Mouse (Mus musculus): ENCODE data around the gene Gmcl1. TPM values are rescaled to one million over a fixed set of nuclear protein-coding genes. Genes with fewer than 3 reads are reported as not detected.

Gene Gmcl1
- total RNA-seq (2021) = 1 to 10 TPM; 3.4 to 3.8 TPM
- long read RNA-seq, experiment 1, transcript Gmcl1-201 (14 exons, 2,949 nt) = major isoform, 8 of 12 reads
- long read RNA-seq, experiment 1, partial matches to known transcripts = 1 of 12 reads
- long read RNA-seq, experiment 1, other reads (novel, unspliced or antisense) = 2 of 12 reads
- long read RNA-seq, experiment 2, transcript Gmcl1-201 (14 exons, 2,949 nt) = major isoform, 8 of 10 reads
- long read RNA-seq, experiment 2, partial matches to known transcripts = 0 of 10 reads
- long read RNA-seq, experiment 2, other reads (novel, unspliced or antisense) = 2 of 10 reads

DNA sequence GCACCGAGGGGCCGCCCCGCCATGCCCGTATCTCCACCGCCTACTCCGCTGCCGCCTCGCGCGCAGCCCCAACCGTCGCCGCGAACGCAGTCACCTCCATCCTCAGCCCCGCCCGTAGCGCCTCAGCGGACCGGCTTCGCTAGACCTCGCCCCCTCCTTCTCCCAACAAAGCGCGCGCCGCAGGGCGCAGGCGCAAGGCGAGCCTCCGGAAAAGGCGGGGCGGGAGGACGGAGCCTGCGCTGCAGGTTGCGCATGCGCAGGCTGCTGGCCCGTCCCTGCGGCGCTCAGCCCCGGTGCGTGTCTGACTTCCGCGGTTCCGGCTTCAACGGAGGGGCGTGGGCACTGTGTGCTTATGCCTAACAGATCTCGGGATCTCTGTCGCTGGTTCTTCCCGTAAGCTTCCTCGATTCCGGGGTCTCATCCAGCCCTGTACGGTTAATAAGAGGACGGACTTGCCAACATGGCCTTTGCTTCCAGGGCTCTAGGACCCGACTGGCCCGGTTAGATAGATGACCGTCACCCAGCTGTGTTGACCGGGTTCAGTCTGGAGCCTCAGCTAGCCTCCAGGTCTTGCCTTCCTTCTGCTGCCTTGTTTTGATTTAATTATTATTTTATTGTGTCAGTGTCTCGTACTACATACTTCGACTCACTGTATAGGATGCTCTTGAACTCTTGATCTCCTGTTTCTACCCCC lies at the start of gene Gmcl1:
Gmcl1 (minus strand) TSS at position 201 of the 694 bp plus-strand sequence.
- DNase-seq = peak; percentile 96
- intact Hi-C loops (cut with DNase I; ENCODE audit: low total_unique reads) = no loop called here

DNA sequence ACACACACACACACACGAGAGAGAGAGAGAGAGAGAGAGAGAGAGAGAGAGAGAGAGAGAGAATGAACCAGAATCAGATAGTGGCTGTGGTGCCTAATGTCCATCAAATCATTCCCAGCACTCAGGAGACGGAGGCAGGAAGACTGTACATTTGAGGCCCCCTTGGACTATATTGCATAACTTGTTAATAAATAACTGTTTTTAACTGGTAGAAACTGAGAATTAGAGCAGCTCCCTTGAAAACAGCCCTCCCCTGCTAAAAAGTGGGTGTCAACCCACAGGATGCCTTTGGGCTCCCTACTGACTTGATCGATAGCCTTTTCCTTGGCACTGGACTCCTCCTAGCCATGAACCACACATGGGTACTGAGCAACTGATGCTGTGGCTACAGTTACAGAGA lies 49.2 kb upstream of the Gmcl1 start:
- no peak for DNase-seq
- intact Hi-C loops (cut with DNase I; ENCODE audit: low total_unique reads) = no loop called here

DNA sequence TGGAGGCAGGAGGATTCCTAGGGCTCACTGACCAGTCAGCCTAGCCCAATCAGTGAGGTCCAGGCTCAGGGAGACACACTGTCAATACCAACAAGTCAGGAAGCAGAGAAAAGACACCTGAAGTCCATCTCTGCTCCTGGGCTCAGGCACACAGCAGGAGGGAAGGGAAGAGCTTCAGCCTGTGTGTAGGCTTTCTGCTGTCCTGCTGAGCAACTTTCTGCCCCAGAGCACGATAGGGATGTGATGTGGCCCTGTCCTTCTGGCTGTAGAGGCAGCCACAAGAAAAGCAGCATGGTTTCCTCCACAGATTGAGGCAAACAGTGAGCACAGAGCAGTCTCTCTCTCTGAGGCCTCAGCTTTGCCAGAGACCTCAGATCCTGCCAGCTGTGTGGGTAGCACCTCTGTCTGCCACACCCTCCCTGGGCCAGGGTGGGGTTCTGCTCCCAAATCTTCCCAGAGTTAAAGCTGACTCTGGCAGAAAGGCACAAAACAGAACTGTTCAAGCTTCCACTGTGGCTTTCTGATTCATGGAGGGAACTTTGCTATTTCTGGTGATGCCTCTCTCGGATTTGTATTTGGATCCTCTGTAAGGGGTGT lies 48.3 kb upstream of the Gmcl1 start:
- intact Hi-C loops (cut with DNase I; ENCODE audit: low total_unique reads) = no loop called here
- no peak for DNase-seq

DNA sequence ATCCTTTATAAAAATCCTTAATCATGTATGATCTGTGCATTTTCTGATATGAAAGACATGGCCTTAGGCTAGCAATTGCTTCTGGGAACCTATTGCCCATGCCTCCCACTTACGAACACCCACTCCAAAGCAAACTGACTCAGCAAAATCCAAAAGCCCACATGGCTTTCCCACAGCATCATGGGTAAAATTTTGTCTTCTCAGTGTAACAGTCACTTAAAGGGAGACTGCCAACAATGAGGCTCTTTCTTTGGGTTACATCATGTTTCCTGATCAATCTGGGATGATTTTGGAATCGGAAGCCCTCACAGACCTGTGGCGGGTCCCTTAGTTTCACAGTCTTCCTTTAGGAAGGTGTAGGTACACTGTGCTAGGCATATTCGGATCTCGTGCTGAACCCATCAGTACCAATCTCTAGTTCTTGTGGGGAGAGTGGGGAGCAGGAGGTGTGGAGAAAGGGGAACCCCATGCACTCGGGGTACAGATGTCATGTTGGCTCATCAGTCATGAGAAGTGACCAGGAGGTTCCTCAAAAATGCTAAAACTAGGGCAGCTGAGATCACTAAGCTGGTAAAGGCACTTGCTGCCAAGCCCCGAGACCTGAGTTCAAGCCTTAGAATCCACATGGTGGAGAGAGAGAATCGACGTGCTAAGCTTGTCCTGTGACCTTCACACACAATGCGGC lies 45.9 kb upstream of the Gmcl1 start:
- intact Hi-C loops (cut with DNase I; ENCODE audit: low total_unique reads) = no loop called here
- DNase-seq = no peak

DNA sequence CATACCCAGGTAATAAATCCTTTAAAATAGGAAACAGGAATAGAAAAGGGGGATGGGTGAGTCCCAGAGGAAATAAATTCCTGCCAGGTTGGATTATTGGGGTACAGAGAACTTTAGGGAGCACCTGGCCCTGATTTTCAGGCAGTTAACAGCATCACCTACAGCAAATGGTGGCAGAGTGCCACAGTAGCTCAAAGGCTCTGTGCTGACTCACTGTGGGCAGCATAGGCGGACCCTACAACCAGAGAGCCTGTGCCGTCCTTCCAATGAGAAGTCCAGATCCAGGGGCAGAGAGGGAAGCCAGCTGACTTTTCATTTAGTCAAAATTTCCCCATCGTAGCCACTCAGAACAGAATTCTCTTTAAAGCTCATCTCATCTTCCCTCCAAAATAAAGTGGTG lies 44.0 kb upstream of the Gmcl1 start:
- no peak for DNase-seq
- intact Hi-C loops (cut with DNase I; ENCODE audit: low total_unique reads) = no loop called here

DNA sequence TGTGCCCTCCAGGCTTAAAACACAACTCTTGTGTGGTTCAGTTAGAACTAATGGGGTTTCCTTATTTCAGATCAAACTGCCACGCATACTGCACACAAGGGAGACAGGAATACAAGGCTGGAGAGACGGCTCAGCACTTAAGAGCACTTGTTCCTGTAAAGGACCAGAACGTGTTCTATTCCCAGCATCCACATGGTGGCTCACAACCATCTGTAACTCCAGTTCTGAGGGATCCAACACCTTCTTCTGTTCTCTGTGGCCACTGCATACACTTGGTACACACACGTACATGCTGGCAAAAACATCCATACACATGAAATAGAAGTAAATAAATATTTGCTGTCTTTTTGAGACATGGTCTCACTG lies 43.5 kb upstream of the Gmcl1 start:
- intact Hi-C loops (cut with DNase I; ENCODE audit: low total_unique reads) = no loop called here
- no peak for DNase-seq

DNA sequence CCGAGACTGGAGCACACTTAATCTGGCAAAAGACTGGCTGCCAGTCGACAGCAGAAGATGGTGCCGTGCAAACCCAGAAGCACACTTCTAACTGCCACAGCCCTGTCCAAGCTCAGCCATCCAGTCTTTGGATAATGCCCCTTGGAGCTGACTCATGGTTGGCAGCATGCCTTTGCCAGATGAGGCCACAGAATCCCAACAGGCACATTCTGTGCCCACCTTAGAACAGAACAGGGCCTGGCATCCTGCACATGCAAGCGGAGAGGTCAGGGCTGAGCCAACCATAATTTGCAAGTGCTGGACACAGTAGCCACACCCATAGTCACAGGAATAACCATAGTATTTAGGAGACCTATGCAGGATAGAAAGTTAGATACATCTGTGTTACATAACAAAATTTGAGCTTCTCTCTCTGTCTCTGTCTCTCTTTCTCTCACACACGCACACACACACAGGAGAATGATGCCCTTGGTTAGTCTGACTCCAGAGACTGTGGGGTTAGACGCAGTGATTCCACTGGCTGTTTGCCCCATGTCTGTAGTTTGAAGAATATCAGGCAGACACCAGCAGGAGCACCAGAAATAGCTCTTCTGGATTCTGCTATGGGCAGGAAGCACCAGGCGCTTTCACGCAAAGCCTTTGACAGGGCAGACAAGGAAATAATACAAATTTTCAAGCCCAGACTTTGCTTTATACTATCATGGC lies 43.0 kb upstream of the Gmcl1 start:
- peak; percentile 56 for DNase-seq
- intact Hi-C loops (cut with DNase I; ENCODE audit: low total_unique reads) = no loop called here

DNA sequence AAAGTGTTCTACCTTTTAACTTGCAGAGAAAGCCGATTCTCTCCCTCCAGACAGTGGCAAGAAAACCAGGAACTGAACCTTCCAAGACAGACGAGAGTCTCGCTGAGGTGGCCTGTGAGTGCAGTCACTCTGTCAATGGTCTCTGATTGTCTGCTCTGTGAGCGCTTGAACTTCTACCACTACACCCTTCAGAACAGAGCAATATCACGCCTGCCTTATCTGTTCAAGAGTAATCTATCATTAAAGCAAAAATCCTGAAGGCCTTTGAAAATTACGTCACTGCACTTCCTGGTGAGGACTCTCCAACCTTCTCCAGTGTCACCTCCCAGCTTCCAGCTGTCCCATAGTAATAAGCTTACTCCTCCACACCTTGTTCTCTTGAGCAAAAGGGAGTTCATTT lies 41.8 kb upstream of the Gmcl1 start:
- intact Hi-C loops (cut with DNase I; ENCODE audit: low total_unique reads) = no loop called here
- DNase-seq = no peak

DNA sequence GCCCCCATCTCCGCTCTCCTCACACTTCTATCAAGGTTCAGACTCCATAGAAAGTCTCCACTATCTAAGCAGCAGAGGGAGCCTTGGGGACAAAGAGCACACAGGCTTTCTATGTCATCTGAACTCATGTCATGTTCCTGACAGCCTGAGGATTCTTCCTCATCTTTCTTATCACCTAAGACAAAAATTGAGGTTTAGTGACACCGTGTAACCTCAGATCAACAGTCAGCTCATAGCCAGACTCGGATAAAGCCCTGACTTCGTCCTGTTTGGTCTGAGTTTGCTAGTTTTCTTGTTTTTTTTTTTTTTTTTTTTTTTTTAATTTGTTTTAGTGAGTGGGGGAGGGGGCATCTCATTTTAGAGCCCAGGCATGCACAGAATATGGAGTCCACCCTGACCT lies 40.6 kb upstream of the Gmcl1 start:
- DNase-seq = no peak
- intact Hi-C loops (cut with DNase I; ENCODE audit: low total_unique reads) = no loop called here

DNA sequence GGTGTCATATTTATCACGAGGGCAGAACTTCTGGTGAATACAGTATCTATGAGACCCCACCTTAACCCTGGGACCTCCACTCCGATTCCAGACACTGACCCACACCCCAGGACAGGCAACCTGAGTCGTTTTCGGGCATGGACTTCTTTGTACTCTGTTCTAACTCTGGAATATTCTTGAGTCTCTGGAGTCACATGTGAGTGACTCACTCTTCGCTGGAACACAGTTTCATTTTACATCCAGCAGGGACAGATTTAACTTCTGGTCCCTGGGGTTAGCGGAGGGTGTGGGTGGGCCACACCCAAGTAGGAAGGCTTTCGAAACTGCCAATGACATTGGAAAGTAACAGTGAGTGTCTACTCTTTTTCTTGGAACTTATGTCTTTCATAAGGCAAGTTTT lies 39.4 kb upstream of the Gmcl1 start:
- DNase-seq = no peak
- intact Hi-C loops (cut with DNase I; ENCODE audit: low total_unique reads) = no loop called here

DNA sequence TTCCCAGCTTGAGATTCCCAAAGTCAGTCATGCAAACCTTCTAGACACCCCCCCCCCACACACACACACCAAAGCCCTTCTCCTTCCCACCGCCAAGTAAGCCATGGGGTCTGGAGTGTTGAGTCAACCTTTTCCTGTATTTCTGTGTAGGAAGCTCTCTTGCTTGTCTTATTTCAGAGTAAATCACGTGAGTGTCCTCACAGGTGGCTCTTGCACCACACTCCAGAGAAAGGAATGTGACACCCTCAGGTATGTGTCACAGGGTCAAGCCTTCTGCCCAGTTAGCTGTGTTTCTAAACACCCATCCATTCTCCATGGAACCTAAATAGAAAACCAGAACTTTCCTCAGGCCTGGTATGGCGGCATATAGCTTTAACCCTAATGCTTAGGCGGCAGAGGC lies 35.8 kb upstream of the Gmcl1 start:
- intact Hi-C loops (cut with DNase I; ENCODE audit: low total_unique reads) = no loop called here
- DNase-seq = no peak

DNA sequence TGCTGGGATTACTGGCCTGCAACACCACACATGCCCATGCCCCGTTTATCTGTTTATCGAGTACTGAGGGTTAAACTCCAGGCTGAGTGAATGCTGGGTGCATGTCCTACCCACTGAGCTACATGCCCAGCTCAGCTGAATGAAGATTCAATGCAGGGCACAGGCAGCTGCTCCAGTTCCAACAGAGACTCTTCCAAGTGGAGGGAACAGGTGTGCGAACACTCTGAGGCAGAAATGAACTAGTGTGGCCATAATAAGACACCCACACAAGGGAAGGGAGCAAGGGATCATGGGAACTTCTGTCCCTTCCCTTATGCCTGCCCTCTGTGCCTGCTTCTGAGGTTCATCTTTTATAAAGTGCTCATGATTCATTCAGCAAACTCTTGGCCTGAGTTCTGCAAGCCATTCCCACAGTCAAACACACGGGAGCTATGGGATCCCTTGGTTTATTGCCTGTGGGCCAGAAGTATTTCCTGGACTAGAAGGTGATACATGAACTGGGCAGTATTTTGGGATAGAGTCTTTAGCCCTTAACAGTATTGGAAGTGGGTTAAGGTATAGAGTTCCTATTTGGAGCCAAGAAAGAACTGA lies 35.1 kb upstream of the Gmcl1 start:
- DNase-seq = no peak
- intact Hi-C loops (cut with DNase I; ENCODE audit: low total_unique reads) = no loop called here

DNA sequence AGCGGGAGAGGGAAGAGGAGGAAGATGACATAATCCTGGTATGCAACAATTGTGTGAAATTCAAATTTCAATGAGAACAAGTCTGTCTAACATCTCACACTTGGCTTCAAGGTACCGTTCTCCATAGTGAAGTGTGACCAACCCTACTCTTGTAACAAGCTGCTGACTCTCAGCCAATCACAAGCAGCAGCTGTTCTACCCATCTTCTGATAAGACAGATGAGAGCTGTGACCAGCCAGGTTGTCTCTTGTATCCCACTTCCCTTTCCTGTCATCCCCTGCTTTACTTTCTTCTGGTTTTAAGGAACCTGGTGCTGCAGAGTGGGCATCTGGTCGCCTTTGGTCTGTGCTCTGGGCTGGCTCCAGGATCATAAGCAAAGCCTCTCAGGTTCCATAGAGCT lies 34.3 kb upstream of the Gmcl1 start:
- intact Hi-C loops (cut with DNase I; ENCODE audit: low total_unique reads) = no loop called here
- no peak for DNase-seq

DNA sequence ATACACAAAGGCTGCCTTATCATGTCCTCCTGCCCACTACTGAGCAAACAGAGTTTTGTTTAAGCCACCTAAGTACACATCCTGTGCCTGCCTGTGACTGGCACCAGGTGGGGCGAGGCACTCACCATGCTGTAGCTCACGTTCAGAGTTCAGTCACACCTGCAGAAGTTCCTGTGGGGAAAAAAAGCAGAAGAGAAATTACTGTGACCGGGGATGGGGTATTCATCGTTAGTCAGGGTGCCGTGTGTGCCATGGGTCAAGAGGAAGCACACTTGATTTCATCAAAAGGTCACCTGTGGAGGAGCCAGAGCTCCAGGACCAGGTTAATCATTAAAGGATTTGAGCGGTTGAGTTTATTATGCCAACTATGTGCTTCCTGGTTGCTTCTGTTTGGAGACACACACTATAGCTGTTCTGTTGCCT lies 32.5 kb upstream of the Gmcl1 start:
- no peak for DNase-seq
- intact Hi-C loops (cut with DNase I; ENCODE audit: low total_unique reads) = no loop called here

DNA sequence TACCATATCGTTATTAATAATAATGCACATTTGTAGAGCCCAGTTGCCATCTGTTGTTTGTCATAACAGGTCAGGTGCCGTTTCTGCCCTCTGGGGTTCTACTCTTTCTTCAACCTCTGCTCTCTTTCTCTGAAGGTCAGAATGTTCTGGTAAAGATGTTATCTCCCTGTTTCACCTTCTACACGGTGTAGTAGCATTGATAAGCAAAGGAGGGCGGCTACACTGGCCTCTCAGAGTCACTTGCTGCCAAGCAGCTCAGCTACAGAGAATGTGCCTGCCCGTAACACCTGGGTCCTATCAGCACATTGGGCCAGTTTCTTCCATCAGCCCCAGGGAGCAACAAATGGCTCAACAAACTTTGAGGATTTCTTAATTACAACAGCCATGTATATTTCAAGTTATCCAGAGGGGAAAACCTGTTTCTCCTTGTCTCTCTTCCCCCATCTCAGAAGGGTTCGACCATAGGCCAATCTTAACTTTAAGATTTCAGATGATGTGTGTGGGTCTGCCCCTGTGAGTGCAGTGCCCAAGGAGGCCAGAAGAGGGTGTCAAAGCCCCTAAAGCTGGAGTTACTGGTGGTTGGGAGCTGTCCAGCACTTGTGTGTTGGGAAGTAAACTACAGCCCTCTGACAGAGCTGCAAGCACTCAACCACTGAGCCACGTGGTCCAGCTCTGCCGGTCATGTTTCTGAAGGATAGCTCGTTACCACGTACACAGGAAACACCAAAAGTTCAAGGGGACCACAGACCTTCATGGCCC lies 21.1 kb upstream of the Gmcl1 start:
- intact Hi-C loops (cut with DNase I; ENCODE audit: low total_unique reads) = no loop called here
- DNase-seq = no peak

DNA sequence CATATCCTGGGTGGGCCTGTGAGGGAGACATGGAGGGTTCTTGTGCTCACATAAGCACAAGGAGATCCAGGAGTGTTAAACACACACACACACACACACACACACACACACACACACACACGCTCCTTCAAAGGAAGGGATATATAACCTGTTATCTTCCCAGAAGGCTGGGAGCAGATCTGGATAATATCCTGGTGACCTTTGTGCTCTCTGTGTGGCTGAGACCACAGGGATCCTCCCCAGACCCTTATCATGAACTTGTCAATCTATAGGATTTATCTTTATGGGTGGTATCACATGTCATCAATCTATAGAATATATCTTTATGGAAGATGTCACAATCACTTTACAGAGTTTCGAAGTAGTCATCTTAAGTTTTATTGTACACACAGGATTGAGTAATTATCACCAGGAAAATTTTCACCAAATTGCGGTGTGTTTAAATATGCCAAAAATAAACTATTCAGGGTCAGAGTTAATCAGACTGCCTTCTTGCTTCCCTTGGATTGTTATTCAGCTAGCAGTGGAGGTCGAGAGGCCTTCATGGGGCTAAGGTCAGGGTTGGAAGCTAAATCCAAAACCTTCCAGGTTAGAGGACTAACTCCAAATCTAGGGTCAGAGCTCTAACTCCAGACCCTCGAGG lies 19.8 kb upstream of the Gmcl1 start:
- intact Hi-C loops (cut with DNase I; ENCODE audit: low total_unique reads) = no loop called here
- DNase-seq = no peak

DNA sequence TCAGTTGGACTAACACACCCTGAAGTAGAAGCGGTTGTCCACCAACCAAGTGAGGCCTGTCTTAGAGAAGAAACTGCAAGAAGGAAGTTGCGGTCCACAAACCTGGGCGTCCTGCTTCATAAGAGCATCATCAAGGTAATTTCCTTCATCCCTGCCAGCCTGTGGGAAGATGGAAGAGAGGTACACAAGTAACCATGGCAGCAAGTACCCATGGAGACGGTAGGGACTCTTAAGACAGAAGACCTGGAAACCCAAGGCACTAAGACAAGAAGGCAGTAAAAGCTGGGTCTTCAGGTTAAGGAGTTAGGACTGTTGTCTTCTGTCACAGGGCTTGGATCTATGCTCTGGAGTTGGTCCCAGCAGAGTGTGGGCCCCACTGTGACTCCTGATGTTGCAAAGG lies 17.8 kb upstream of the Gmcl1 start:
- no peak for DNase-seq
- intact Hi-C loops (cut with DNase I; ENCODE audit: low total_unique reads) = no loop called here

DNA sequence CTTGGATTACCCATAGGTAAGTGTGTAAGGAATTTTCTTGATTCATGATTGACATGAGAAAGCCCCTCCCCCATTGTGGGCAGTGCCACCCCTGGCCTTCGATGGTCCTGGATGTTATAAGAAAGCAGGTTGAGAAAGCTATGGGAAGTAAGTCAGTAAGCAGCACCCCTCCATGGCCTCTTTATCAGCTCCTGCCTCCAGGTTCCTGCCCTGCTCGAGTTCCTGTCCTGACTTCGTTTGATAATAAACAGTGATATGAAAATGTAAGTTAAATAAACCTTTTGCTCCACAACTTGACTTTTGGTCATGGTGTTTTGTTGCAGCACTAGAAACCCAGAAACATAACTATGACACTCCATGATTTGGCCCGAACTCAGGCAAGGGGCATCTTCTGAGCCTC lies 16.6 kb upstream of the Gmcl1 start:
- no peak for DNase-seq
- intact Hi-C loops (cut with DNase I; ENCODE audit: low total_unique reads) = loop anchor here (10.0 kb wide), 1 partner anchor 175 kb away; no protein-coding TSS in a partner anchor
